Mouse (Mus musculus) midbrain, embryonic 16.5 days (tissue): Measurements from ENCODE around the gene Rbm17. TPM values are rescaled to one million over a fixed set of nuclear protein-coding genes. Genes with fewer than 3 reads are reported as not detected.

Source experiments
- ATAC-seq: fragments of 200-750 bp; cut with Nextera tagmentation; 2 replicates; pipeline ENCODE4 v1.8.0; 2017; ENCODE audit warnings: moderate TSS enrichment
- H3K27ac ChIP-seq: fragments of 300-500 bp; sonication (generic); 2 replicates; pipeline ENCODE4 v1.5.1; 2014; ENCODE audit warnings: mild to moderate bottlenecking, low read length, mixed read lengths
- H3K27me3 ChIP-seq: fragments of 300-500 bp; sonication (generic); 2 replicates; pipeline ENCODE4 v1.6.1; 2014; ENCODE audit warnings: low read depth, low read length, mixed read lengths; ENCODE audit not compliant: control insufficient read depth, insufficient read depth
- H3K36me3 ChIP-seq: fragments of 300-500 bp; sonication (generic); 2 replicates; pipeline ENCODE4 v1.6.1; 2014; ENCODE audit warnings: mild to moderate bottlenecking, low read length, moderate library complexity, mixed read lengths; ENCODE audit not compliant: control insufficient read depth, insufficient read depth
- H3K4me1 ChIP-seq: fragments of 300-500 bp; sonication (generic); 2 replicates; pipeline ENCODE4 v1.6.1; 2014; ENCODE audit warnings: mild to moderate bottlenecking, low read length, mixed read lengths; ENCODE audit not compliant: control insufficient read depth, insufficient read depth
- H3K4me2 ChIP-seq: fragments of 300-500 bp; sonication (generic); 2 replicates; pipeline ENCODE4 v1.6.1; 2014; ENCODE audit warnings: mild to moderate bottlenecking, low read length, mixed read lengths
- H3K4me3 ChIP-seq: fragments of 300-500 bp; sonication (generic); 2 replicates; pipeline ENCODE4 v1.5.1; 2014; ENCODE audit warnings: low read depth, mild to moderate bottlenecking, low read length, moderate library complexity, mixed read lengths
- H3K9ac ChIP-seq: fragments of 300-500 bp; sonication (generic); 2 replicates; pipeline ENCODE4 v1.6.1; 2014; ENCODE audit warnings: low read depth, low read length, mixed read lengths
- H3K9me3 ChIP-seq: fragments of 300-500 bp; sonication (generic); replicated peaks from 2 replicates; pipeline ENCODE4 v1.6.1; 2014; ENCODE audit warnings: mild to moderate bottlenecking, low read length, mixed read lengths; ENCODE audit not compliant: control insufficient read depth, poor library complexity, severe bottlenecking
- WGBS: fragments of 180-500 bp; shearing (Covaris S2); extraction: QIAGEN DNeasy Blood & Tissue Kit; methylation state at CpG from one replicate; pipeline ENCODE4 v1.1.7; 2014; 5-methylcytosine and 5-hydroxymethylcytosine counted together
- polyA plus RNA-seq: library from polyadenylated mRNA; unstranded; fragments of >200 nt; fragmentation: Nextera tagmentation; extraction: Ambion mirVana; gene quantifications from 2 replicates; pipeline ENCODE4 v1.2.1, GENCODE M21; 2015

Rbm17 gene
- 132 TPM in 2 replicates for polyA plus RNA-seq

DNA sequence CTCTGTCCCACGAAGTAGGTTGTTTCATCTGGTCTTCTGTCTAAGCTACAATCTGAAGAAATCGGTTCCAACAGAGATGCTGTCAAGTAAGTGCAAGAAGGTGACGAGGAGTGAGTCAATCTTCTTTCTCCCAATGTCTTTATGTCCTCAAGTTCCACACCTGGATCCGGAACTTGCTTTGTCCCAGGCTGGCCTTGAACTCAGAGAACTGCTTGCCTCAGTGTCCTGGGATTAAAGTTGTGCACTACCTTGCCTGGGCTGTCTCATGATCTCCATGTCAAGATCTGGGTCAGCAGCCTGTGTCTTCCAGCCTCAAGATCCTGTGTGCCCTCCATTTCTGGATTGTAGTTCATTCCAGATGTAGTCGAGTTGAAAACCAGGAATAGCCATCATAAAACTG is at the start of gene Rbm17:
Gene Rbm17 (minus strand): TSS at position 101 of the 400 bp plus-strand sequence.
- H3K9ac ChIP-seq, result peak within 1 kb of the TSS; percentile 97
- peak within 1 kb of the TSS; percentile 75 for H3K27ac ChIP-seq
- whole genome bisulfite sequencing, result 84% methylated on average over 5 of the region's 5 CpGs
- peak within 1 kb of the TSS; percentile 98 for H3K4me3 ChIP-seq
- ATAC-seq, result no peak
- no peaks in the 10 kb centered on the region for H3K27me3 ChIP-seq
- peaks cover 3% of the 10 kb centered on the region; the same call in 1 of the 2 replicates for H3K36me3 ChIP-seq
- H3K9me3 ChIP-seq, result no peaks in the 10 kb centered on the region
- peaks cover 11% of the 10 kb centered on the region for H3K4me1 ChIP-seq
- H3K4me2 ChIP-seq, result peak within 1 kb of the TSS; percentile 97; the same call in 1 of the 2 replicates

DNA sequence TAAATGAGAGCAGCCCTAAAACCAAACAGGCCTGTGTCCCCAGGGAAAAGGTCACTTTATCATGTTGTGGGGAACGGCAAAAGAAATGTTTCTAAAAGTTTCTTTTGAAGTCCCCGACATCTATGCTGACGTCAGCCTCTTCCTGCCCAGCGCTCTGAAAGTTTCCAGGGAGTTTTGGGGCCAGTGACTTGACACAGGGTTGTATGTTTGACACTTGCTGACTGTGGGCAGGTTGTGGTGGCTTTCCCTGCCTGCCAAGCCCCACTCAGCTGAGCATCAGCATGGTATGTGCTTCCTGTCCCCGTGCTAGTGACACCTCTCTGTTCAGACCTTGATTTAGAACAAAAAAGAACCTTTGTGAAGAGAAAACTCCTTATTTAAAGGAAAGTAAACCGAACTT is 49.4 kb upstream of the Rbm17 start:
- no peak overlapping the region for H3K9ac ChIP-seq
- no peak for ATAC-seq
- no peak overlapping the region for H3K4me3 ChIP-seq

DNA sequence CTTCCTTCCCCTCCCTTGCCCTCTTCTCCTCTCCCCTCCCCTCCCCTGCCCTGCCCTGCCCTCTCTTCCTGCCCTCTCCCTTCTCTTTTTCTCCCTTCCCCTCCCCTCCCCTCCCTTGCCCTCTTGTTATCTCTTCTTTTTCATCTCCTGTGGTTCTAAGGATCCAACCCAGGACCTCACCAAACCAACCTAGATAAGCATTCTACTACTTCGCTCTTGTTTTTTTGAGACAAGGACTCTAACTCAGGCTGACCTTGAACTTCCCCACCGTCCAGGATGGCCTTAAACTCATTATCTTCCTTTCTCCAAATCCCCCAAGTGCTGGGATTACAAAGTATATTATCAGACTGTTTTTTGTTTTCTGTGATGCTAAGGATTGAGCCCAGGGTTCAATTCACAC is 48.8 kb upstream of the Rbm17 start:
- H3K27ac ChIP-seq, result no peak overlapping the region
- H3K4me3 ChIP-seq, result no peak overlapping the region
- WGBS, result 74% methylated on average over 2 of the region's 2 CpGs
- no peak overlapping the region for H3K4me2 ChIP-seq
- no peaks in the 10 kb centered on the region for H3K9me3 ChIP-seq
- H3K4me1 ChIP-seq, result no peaks in the 10 kb centered on the region
- no peaks in the 10 kb centered on the region for H3K27me3 ChIP-seq
- no peaks in the 10 kb centered on the region for H3K36me3 ChIP-seq
- H3K9ac ChIP-seq, result no peak overlapping the region
- ATAC-seq, result no peak

More for the DNA sequence above, 49.4 kb upstream of the Rbm17 start:
- Histone ChIP-seq H3K4me1 (no peaks in the 10 kb centered on the region), H3K27ac (no peak overlapping the region), H3K36me3 (no peaks in the 10 kb centered on the region), H3K27me3 (no peaks in the 10 kb centered on the region), H3K4me2 (no peak overlapping the region), H3K9me3 (no peaks in the 10 kb centered on the region)
- WGBS, result 62% methylated on average over 6 of the region's 6 CpGs

GRCm38 (mm10) chr2:11652196-11652595 is 48.2 kb upstream of the Rbm17 start:
- Histone ChIP-seq H3K27me3 (no peaks in the 10 kb centered on the region), H3K9me3 (no peaks in the 10 kb centered on the region), H3K4me2 (no peak overlapping the region), H3K4me3 (no peak overlapping the region), H3K27ac (no peak overlapping the region), H3K4me1 (no peaks in the 10 kb centered on the region), H3K9ac (no peak overlapping the region), H3K36me3 (no peaks in the 10 kb centered on the region)
- no peak for ATAC-seq
- 71% methylated on average over 3 of the region's 3 CpGs for WGBS

DNA sequence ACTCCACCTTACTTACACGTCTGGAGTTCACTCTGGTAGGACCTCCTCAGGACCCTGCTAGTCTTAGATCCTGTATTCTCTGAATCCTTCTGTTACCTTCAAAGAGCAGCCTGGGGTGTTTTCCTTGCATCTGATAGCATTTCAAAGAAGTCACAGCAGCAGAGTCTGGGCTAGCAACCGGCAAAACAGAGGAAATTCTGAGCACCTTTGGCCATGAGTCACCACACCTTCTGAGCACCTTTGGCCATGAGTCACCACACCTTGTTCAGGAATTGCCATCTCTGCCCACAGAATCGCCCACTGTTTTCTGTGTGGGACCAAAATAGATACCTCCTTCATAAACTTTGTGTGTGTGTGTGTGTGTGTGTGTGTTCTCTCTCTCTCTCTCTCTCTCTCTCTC is 47.5 kb upstream of the Rbm17 start:
- no peak overlapping the region for H3K9ac ChIP-seq
- H3K4me2 ChIP-seq, result no peak overlapping the region
- H3K4me3 ChIP-seq, result no peak overlapping the region
- 51% methylated on average over 3 of the region's 3 CpGs for WGBS
- H3K4me1 ChIP-seq, result no peaks in the 10 kb centered on the region
- H3K9me3 ChIP-seq, result no peaks in the 10 kb centered on the region
- H3K36me3 ChIP-seq, result no peaks in the 10 kb centered on the region
- no peaks in the 10 kb centered on the region for H3K27me3 ChIP-seq
- no peak overlapping the region for H3K27ac ChIP-seq
- no peak for ATAC-seq

GRCm38 (mm10) chr2:11645297-11645696 is 41.3 kb upstream of the Rbm17 start:
- H3K9me3 ChIP-seq, result no peaks in the 10 kb centered on the region
- WGBS, result 91% methylated on average over 2 of the region's 2 CpGs
- no peak overlapping the region for H3K27ac ChIP-seq
- ATAC-seq, result no peak
- H3K36me3 ChIP-seq, result no peaks in the 10 kb centered on the region
- no peaks in the 10 kb centered on the region for H3K27me3 ChIP-seq
- no peak overlapping the region for H3K9ac ChIP-seq
- H3K4me1 ChIP-seq, result no peaks in the 10 kb centered on the region
- H3K4me3 ChIP-seq, result no peak overlapping the region
- no peak overlapping the region for H3K4me2 ChIP-seq

GRCm38 (mm10) chr2:11644057-11644456 is 40.1 kb upstream of the Rbm17 start:
- no peaks in the 10 kb centered on the region for H3K9me3 ChIP-seq
- ATAC-seq, result no peak
- no peak overlapping the region for H3K9ac ChIP-seq

DNA sequence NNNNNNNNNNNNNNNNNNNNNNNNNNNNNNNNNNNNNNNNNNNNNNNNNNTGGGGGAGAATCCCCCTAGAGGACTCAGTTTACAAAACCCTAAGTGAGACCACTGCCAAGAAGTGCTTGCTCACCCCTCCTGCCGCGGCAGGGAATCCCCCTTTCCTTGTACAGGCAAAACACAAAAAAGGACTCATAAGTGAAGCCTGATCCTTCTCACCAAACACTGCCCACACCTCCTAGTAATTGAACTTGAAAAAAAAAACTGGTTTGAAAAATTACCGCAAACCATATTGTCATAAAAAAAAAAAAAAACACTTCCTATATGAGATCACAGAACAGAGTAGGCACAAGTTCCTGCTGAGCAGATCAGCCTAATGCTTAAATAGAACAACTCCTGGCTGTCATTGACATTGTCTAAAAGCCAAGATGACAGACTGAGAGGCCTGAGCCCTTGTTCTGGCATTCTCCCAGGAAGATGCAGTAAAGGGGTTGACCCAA is 38.5 kb upstream of the Rbm17 start, which contains the start of gene Il2ra:
Gene Il2ra (plus strand): TSS at position 357 of the 491 bp plus-strand sequence.
- no peaks in the 10 kb centered on the region for H3K27me3 ChIP-seq
- no peak for ATAC-seq
- no peak within 1 kb of the TSS for H3K4me3 ChIP-seq
- WGBS, result 90% methylated on average over 3 of the region's 3 CpGs
- H3K9ac ChIP-seq, result no peak within 1 kb of the TSS
- H3K27ac ChIP-seq, result no peak within 1 kb of the TSS
- no peaks in the 10 kb centered on the region for H3K9me3 ChIP-seq
- H3K4me2 ChIP-seq, result no peak within 1 kb of the TSS
- H3K36me3 ChIP-seq, result no peaks in the 10 kb centered on the region
- no peaks in the 10 kb centered on the region for H3K4me1 ChIP-seq

More at GRCm38 (mm10) chr2:11644057-11644456, 40.1 kb upstream of the Rbm17 start:
- Histone ChIP-seq H3K4me3 (no peak overlapping the region), H3K4me2 (no peak overlapping the region), H3K36me3 (no peaks in the 10 kb centered on the region), H3K27me3 (no peaks in the 10 kb centered on the region), H3K27ac (no peak overlapping the region), H3K4me1 (no peaks in the 10 kb centered on the region)
- WGBS, result 88% methylated on average over 1 of the region's 1 CpGs

- WGBS, result 65% methylated on average over 1 of the region's 1 CpGs
- H3K36me3 ChIP-seq, result no peaks in the 10 kb centered on the region
- no peak for ATAC-seq
Measured at GRCm38 (mm10) chr2:11637115-11637514, 33.2 kb upstream of the Rbm17 start.

More at GRCm38 (mm10) chr2:11637115-11637514, 33.2 kb upstream of the Rbm17 start:
- Histone ChIP-seq H3K4me2 (no peak overlapping the region), H3K27me3 (no peaks in the 10 kb centered on the region), H3K9me3 (no peaks in the 10 kb centered on the region), H3K4me1 (no peaks in the 10 kb centered on the region), H3K4me3 (no peak overlapping the region), H3K9ac (no peak overlapping the region), H3K27ac (no peak overlapping the region)
